Mouse (Mus musculus): Measurements from ENCODE around the gene Atn1.

GRCm38 (mm10) chr6:124757351-124757880, 1.1 kb upstream of the Atn1 start:
- TF ChIP-seq CTCF (IDR thresholded peaks at IDR 0.05; ENCODE audit: borderline replicate concordance, insufficient read depth, low read depth, low read length), result no peak
- TF ChIP-seq POLR2A (IDR thresholded peaks at IDR 0.05; ENCODE audit: borderline replicate concordance, insufficient read depth, low read length), result no peak

Measured in cerebellum, adult 2 months (tissue).